Mouse (Mus musculus) erythroblast, embryonic 14.5 days (primary cell): Measurements from ENCODE around the gene Minar1.

Experiments
- GATA1 ChIP-seq: IDR thresholded peaks from 2 replicates; pipeline ENCODE4 v1.6.1; 2012; ENCODE audit warnings: low read length, inconsistent platforms, mixed read lengths
- TAL1 ChIP-seq: IDR thresholded peaks from 3 replicates; pipeline ENCODE4 v1.6.1; 2012; ENCODE audit warnings: low read length, inconsistent platforms, mixed read lengths

GRCm38 (mm10) chr9:89596392-89596791 is 26.5 kb downstream of the Minar1 start:
- no peak for TF ChIP-seq TAL1
- TF ChIP-seq GATA1, result no peak
